Mouse (Mus musculus) frontal cortex, postnatal 25 days (tissue): ENCODE measurements around the gene Pcdh20.

ENCODE experiments used
- DNase-seq, 2 experiments: peaks; one replicate each; pipeline ENCODE4 v3.0.0; 2022; ENCODE audit warnings: low spot score in 2 of 2

The Pcdh20 gene

GRCm38 (mm10) chr14:88470495-88471434, at the start of gene Pcdh20:
Gene Pcdh20, minus strand, starts transcription at chr14:88471396.
- peak in 1 of 2 experiments; percentile 41 for DNase-seq

DNA sequence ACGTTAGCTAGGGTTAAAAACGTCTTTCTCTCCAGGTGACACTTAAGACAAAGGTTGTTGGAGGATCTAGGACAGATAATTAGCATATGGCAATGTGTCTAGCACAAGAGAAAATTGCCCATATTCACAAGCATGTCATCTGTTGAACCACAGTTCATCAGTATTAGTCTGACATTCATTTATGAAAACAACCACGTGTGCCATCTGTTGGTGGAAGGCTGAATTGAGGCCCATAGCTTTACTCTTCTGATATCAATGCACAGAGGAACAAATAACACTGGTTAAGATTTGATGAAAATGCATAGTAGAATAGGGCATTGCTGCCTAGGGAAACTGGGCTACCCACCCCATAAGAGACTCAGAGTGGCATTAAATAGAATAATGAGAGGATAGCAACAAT, 8.7 kb upstream of the Pcdh20 start:
- no peak for DNase-seq

DNA sequence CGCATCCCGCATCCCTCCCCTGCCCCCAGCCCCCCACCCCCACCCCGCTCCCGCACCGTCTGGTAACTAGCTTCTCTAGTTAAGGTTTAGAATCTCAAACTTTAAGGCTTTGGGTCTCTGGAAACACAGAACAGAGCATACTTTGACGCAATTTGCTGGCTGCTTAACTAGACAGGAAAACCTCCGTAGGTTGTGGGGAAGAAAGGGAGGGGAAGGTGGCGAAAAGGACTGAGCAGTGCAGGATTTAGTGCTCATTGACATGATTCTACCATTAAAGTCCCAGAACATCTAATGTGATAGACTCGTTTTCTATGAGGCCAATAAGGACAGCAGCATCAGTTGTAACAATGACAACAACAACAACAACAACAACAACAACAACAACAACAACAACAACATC, 1.2 kb downstream of the Pcdh20 start:
- DNase-seq, result no peak

- peak in 1 of 2 experiments; percentile 16 for DNase-seq
These were observed 1.8 kb downstream of the Pcdh20 start for GRCm38 (mm10) chr14:88469361-88469760.

- no peak for DNase-seq
These were observed 4.8 kb downstream of the Pcdh20 start for GRCm38 (mm10) chr14:88466416-88466815.

DNA sequence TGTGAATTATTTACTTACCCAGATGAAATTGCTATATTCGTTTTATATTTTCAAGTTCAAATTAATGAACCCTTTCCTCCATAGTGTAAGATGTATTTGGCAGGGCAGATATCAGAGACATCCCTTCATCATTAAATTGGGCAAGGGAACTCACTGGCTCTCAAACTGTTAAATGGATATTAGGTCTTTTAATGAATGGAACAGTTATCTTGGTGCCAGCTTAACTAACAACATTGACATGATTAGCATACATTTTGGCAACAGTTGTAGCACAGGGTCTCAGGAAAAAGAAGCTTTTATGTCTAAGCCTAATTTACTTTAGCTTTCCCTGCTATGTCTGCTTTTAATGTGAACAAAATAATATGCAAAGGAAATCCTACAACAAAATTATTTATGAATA, 6.8 kb downstream of the Pcdh20 start:
- DNase-seq, result no peak

DNA sequence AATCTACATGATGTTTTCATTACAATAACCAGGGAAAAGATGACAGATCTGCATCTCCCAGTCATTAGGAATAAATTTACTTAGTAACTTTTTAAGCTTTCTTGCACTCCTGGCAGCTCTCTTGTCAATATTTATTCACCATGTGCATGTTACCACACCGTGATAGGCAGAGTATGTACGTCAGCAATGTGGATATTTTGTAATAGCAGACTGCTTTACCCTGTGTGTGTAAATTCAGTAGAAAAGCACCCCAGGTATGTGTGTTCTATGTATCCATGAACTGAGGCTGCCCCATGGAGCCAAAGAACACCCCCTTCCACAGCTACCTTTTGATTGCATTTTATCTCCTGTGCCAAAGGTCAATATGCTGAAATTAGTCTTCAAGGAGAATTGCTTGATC, 7.8 kb downstream of the Pcdh20 start:
- DNase-seq, result no peak

- no peak for DNase-seq
These were observed 8.3 kb downstream of the Pcdh20 start for GRCm38 (mm10) chr14:88462944-88463343.

GRCm38 (mm10) chr14:88460705-88461104, 10.5 kb downstream of the Pcdh20 start:
- no peak for DNase-seq

DNA sequence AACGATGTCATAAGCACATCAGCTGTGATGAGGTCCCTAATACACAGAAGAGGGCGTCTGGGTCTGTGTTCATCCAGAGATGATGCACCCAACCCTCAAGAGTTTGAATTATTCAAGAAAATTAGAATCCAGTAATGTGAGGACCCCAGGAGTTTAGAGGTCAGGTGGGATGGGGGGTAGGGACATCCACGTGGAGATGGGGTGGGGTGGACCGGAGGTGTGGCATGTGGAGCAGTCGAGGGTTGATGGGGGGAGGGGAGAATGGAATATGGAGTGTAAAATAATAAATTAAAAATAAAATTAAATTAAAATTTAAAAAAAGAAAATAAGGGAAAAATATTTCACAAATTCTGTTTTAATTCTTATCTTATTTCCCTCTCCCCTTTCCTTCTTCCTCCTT, 27.9 kb downstream of the Pcdh20 start:
- DNase-seq, result no peak

GRCm38 (mm10) chr14:88429393-88429792, 41.8 kb downstream of the Pcdh20 start:
- DNase-seq, result no peak

- DNase-seq, result no peak
These were observed 43.8 kb downstream of the Pcdh20 start for GRCm38 (mm10) chr14:88427370-88427769.
